Mouse (Mus musculus): Measurements from ENCODE around the gene Zfp36l2.

- no peak for TF ChIP-seq GATA1 (IDR thresholded peaks at IDR 0.05; ENCODE audit: low read length)
- no peak for TF ChIP-seq TAL1 (IDR thresholded peaks at IDR 0.05; ENCODE audit: low read length)
Measured at GRCm38 (mm10) chr17:84204962-84205361, 17.2 kb upstream of the Zfp36l2 start.

All from erythroblast, embryonic 14.5 days (primary cell).